Mouse (Mus musculus) spleen, adult 2 months (tissue): ENCODE measurements around the gene Rnf167.

Experiments
- CTCF ChIP-seq: fragments of 200-500 bp; IDR thresholded peaks from 2 replicates; pipeline ENCODE4 v1.5.1; 2011; ENCODE audit warnings: mild to moderate bottlenecking, inconsistent platforms; ENCODE audit not compliant: insufficient read depth, insufficient read length, insufficient replicate concordance; ENCODE audit errors: extremely low read depth
- POLR2A ChIP-seq: fragments of 200-500 bp; IDR thresholded peaks from 2 replicates; pipeline ENCODE4 v1.6.1; 2011; ENCODE audit warnings: low read depth, low read length, inconsistent platforms

DNA sequence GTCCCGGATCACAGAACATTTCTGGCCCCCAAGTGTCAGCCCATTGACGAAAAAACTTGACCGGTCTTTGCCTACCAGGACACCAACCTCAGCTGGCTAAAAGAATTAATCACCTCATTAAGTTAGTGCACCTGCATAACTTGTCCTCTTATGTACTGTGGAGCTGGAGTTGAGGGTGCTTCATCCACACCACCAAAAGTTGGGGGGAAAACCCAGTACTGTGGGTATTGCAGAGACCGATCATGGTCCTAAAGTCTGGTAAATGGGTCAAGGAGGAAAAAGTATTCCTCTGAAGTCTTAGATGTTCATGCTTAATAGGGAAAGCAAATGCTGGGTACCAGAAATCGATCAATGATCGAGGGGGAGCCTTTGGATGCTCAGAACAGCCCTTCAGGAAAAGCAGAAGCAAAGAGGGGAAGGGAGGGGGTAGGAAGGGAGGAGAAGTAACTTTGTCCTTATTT, 5.9 kb downstream of the Rnf167 start:
- TF ChIP-seq CTCF (no peak), POLR2A (no peak)
